Mouse (Mus musculus): ENCODE measurements around the gene Rps6ka5.

Rps6ka5 gene

GRCm38 (mm10) chr12:100502544-100502943, 224.2 kb downstream of the Rps6ka5 start:
- no peak for DNase-seq (ENCODE audit: extremely low read depth, low read depth)

- DNase-seq (ENCODE audit: extremely low read depth, low read depth): no peak
Observed at GRCm38 (mm10) chr12:100501261-100501660, 225.5 kb downstream of the Rps6ka5 start.

GRCm38 (mm10) chr12:100499469-100499868, 227.3 kb downstream of the Rps6ka5 start:
- DNase-seq (ENCODE audit: extremely low read depth, low read depth): no peak
